Mouse (Mus musculus): ENCODE measurements around the gene Asic3.

Gene Asic3

GRCm38 (mm10) chr5:24413042-24413693 is at the start of gene Asic3:
Gene Asic3, plus strand, starts transcription at chr5:24413392.
- no peak for DNase-seq (ENCODE audit: low spot score)

GRCm38 (mm10) chr5:24363467-24363866 is 49.7 kb upstream of the Asic3 start:
- no peak for DNase-seq (ENCODE audit: low spot score)

GRCm38 (mm10) chr5:24364061-24364460 is 49.1 kb upstream of the Asic3 start:
- no peak for DNase-seq (ENCODE audit: low spot score)

- no peak for DNase-seq (ENCODE audit: low spot score)
Measured at GRCm38 (mm10) chr5:24364508-24364907, 48.7 kb upstream of the Asic3 start, which contains the start of gene Nos3. Gene Nos3, plus strand, starts transcription at chr5:24364810.

GRCm38 (mm10) chr5:24364963-24365362 is 48.2 kb upstream of the Asic3 start:
- DNase-seq (ENCODE audit: low spot score) = no peak

GRCm38 (mm10) chr5:24365528-24365927 is 47.7 kb upstream of the Asic3 start:
- no peak for DNase-seq (ENCODE audit: low spot score)

- DNase-seq (ENCODE audit: low spot score) = no peak
Measured at GRCm38 (mm10) chr5:24366426-24366825, 46.8 kb upstream of the Asic3 start.

- DNase-seq (ENCODE audit: low spot score) = no peak
Measured at GRCm38 (mm10) chr5:24369767-24370166, 43.4 kb upstream of the Asic3 start.

- DNase-seq (ENCODE audit: low spot score) = no peak
Measured at GRCm38 (mm10) chr5:24373807-24374206, 39.4 kb upstream of the Asic3 start.

GRCm38 (mm10) chr5:24374216-24374615 is 39.0 kb upstream of the Asic3 start:
- no peak for DNase-seq (ENCODE audit: low spot score)

- DNase-seq (ENCODE audit: low spot score) = no peak
Measured at GRCm38 (mm10) chr5:24374666-24375328, 38.4 kb upstream of the Asic3 start.

GRCm38 (mm10) chr5:24378700-24379099 is 34.5 kb upstream of the Asic3 start:
- no peak for DNase-seq (ENCODE audit: low spot score)

GRCm38 (mm10) chr5:24379501-24379900 is 33.7 kb upstream of the Asic3 start:
- DNase-seq (ENCODE audit: low spot score) = no peak

- no peak for DNase-seq (ENCODE audit: low spot score)
Measured at GRCm38 (mm10) chr5:24380499-24380898, 32.7 kb upstream of the Asic3 start.

GRCm38 (mm10) chr5:24381486-24381885 is 31.7 kb upstream of the Asic3 start:
- no peak for DNase-seq (ENCODE audit: low spot score)

GRCm38 (mm10) chr5:24381988-24382387 is 31.2 kb upstream of the Asic3 start:
- DNase-seq (ENCODE audit: low spot score) = no peak

- peak; percentile 91 for DNase-seq (ENCODE audit: low spot score)
Measured at GRCm38 (mm10) chr5:24383026-24383859, 29.9 kb upstream of the Asic3 start.

GRCm38 (mm10) chr5:24384407-24384806 is 28.8 kb upstream of the Asic3 start:
- no peak for DNase-seq (ENCODE audit: low spot score)

- DNase-seq (ENCODE audit: low spot score) = no peak
Measured at GRCm38 (mm10) chr5:24385374-24385773, 27.8 kb upstream of the Asic3 start.

GRCm38 (mm10) chr5:24385887-24386550 is 27.2 kb upstream of the Asic3 start:
- no peak for DNase-seq (ENCODE audit: low spot score)

- peak; percentile 70 for DNase-seq (ENCODE audit: low spot score)
Measured at GRCm38 (mm10) chr5:24387264-24388241, 25.6 kb upstream of the Asic3 start.
